ENCODE assay signal across 17 mouse cellular contexts in genomic region chr11:115786473-115786872, GRCm38 (mm10). TPM values are rescaled to one million over a fixed set of nuclear protein-coding genes. Genes with fewer than 3 reads are reported as not detected.
DNase-seq lines count a peak whose midpoint lies in the region; ATAC-seq and TF ChIP-seq lines count a peak whose summit lies in the region.
"Had no signal": no experiment of that assay in that cellular context is flagged by ENCODE, and none has a peak within 500 bp of the region (broad histone marks: within the 10 kb centered on the region; RNA-seq: fewer than 3 reads in every experiment).

No protein-coding gene starts in this region.

- WGBS in heart, adult 2 months, result 69% methylated on average over 6 of the region's 6 CpGs
- 70% methylated on average over 6 of the region's 6 CpGs for WGBS in lung, postnatal 0 days
- 62% methylated on average over 6 of the region's 6 CpGs for WGBS in midbrain, embryonic 14.5 days

- TF ChIP-seq CTCF in heart, adult 2 months (IDR thresholded peaks at IDR 0.05), result no peak
- peak; percentile 21 for TF ChIP-seq CTCF in lung, postnatal 0 days (IDR thresholded peaks at IDR 0.05)

- intact Hi-C loops in heart, adult 2 months (cut with DNase I), result loop anchor here (2.0 kb wide), 1 partner anchor 16 kb away; no protein-coding TSS in a partner anchor

- H3K36me3 ChIP-seq in heart, adult 2 months (ENCODE audit: control insufficient read depth, insufficient read depth, low read length), result no peaks in the 10 kb centered on the region
- H3K36me3 ChIP-seq in lung, postnatal 0 days (ENCODE audit: insufficient read depth, low read length), result peaks cover 15% of the 10 kb centered on the region; the same call in 1 of the 2 replicates
- peaks cover 43% of the 10 kb centered on the region for H3K36me3 ChIP-seq in midbrain, embryonic 14.5 days (ENCODE audit: control insufficient read depth, insufficient read depth, low read length)

- no peak for DNase-seq in heart, adult 2 months
- DNase-seq in heart, adult 8-10 months (ENCODE audit: low spot score), result no peak
- no peak for DNase-seq in lung, postnatal 0 days (ENCODE audit: low spot score)
- DNase-seq in lung, postnatal 14 days, result no peak
- peak; percentile 45 for DNase-seq in adipocyte (ENCODE audit: low spot score)
- DNase-seq in midbrain, embryonic 14.5 days, result peak; percentile 48
- DNase-seq in embryo, embryonic 9.5 days (ENCODE audit: extremely low spot score), result no peak
- DNase-seq: embryo, embryonic 11 days; heart, adult 18-20 months; spleen, adult 18-20 months; thymus, postnatal 14 days had no signal

- no peak overlapping the region for H3K4me3 ChIP-seq in heart, adult 2 months
- no peak overlapping the region for H3K4me3 ChIP-seq in lung, postnatal 0 days (ENCODE audit: low read depth, low read length)
- no peak overlapping the region for H3K4me3 ChIP-seq in midbrain, embryonic 14.5 days (replicated peaks; ENCODE audit: low read depth, low read length)
- H3K4me3 ChIP-seq: erythroblast, embryonic 14.5 days; kidney, embryonic 15.5 days; layer of hippocampus, adult 2 months; limb, embryonic 12.5 days; liver, embryonic 15.5 days had no signal

- no peaks in the 10 kb centered on the region for H3K79me2 ChIP-seq in heart, adult 2 months (replicated peaks; ENCODE audit: control insufficient read depth, insufficient read depth, low read length)

- no peaks in the 10 kb centered on the region for H3K27me3 ChIP-seq in heart, adult 2 months (ENCODE audit: control insufficient read depth, insufficient read depth, low read length)
- H3K27me3 ChIP-seq in lung, postnatal 0 days (replicated peaks; ENCODE audit: insufficient read depth, low read length), result no peaks in the 10 kb centered on the region
- no peaks in the 10 kb centered on the region for H3K27me3 ChIP-seq in midbrain, embryonic 14.5 days (ENCODE audit: control insufficient read depth, insufficient read depth, low read length)
- H3K27me3 ChIP-seq: kidney, embryonic 15.5 days; limb, embryonic 12.5 days; liver, embryonic 15.5 days had no signal

- no peak; the same call in 1 of the 2 replicates for ATAC-seq in lung, postnatal 0 days
- ATAC-seq in midbrain, embryonic 14.5 days (ENCODE audit: low FRiP score, low TSS enrichment), result no peak
- ATAC-seq: activated CD4-positive, CD25-positive, alpha-beta regulatory T cell, adult 4 months had no signal

- H3K9ac ChIP-seq in heart, adult 2 months (ENCODE audit: low read depth, low read length), result 0 out of 2 replicates have a peak overlapping the region, but pooled peaks have one; percentile 2
- no peak overlapping the region for H3K9ac ChIP-seq in lung, postnatal 0 days (replicated peaks; ENCODE audit: low read depth)
- H3K9ac ChIP-seq in midbrain, embryonic 14.5 days (replicated peaks; ENCODE audit: low read length), result no peak overlapping the region
- H3K9ac ChIP-seq: kidney, embryonic 15.5 days; liver, embryonic 15.5 days had no signal

- H3K4me1 ChIP-seq in heart, adult 2 months (ENCODE audit: control insufficient read depth, insufficient read depth, low read length), result no peaks in the 10 kb centered on the region; the same call in 1 of the 2 replicates
- no peaks in the 10 kb centered on the region for H3K4me1 ChIP-seq in lung, postnatal 0 days (ENCODE audit: insufficient read depth, low read depth, low read length)
- 0 out of 2 replicates have a peak, but pooled peaks cover 4% of the 10 kb centered on the region for H3K4me1 ChIP-seq in midbrain, embryonic 14.5 days (ENCODE audit: control insufficient read depth, insufficient read depth, low read length)

- no peak overlapping the region for H3K4me2 ChIP-seq in lung, postnatal 0 days (replicated peaks; ENCODE audit: low read depth, low read length)
- H3K4me2 ChIP-seq in midbrain, embryonic 14.5 days (ENCODE audit: low read length), result no peak overlapping the region
- H3K4me2 ChIP-seq: kidney, embryonic 15.5 days; limb, embryonic 12.5 days; liver, embryonic 15.5 days had no signal

- no peak for TF ChIP-seq POLR2A in heart, adult 2 months (IDR thresholded peaks at IDR 0.05; ENCODE audit: insufficient read depth, low read depth, low read length)

- H3K27ac ChIP-seq in heart, adult 2 months, result peak overlapping the region; percentile 7
- H3K27ac ChIP-seq in lung, postnatal 0 days (ENCODE audit: low read length), result no peak overlapping the region
- 0 out of 2 replicates have a peak overlapping the region, but pooled peaks have one; percentile 6 for H3K27ac ChIP-seq in midbrain, embryonic 14.5 days (replicated peaks; ENCODE audit: low read depth, low read length)
- H3K27ac ChIP-seq: kidney, embryonic 15.5 days; layer of hippocampus, adult 2 months; limb, embryonic 12.5 days had no signal

- no peaks in the 10 kb centered on the region for H3K9me3 ChIP-seq in lung, postnatal 0 days (ENCODE audit: low read length)
- no peaks in the 10 kb centered on the region for H3K9me3 ChIP-seq in midbrain, embryonic 14.5 days (ENCODE audit: control insufficient read depth, low read length)
- H3K9me3 ChIP-seq: kidney, embryonic 15.5 days; limb, embryonic 12.5 days; liver, embryonic 15.5 days had no signal

- no peak for TF ChIP-seq EP300 in heart, adult 2 months (IDR thresholded peaks at IDR 0.05; ENCODE audit: insufficient read depth, low read depth, low read length)
- TF ChIP-seq EP300 in lung, postnatal 0 days (IDR thresholded peaks at IDR 0.05), result no peak

RNA-seq across cellular contexts. Expression of gene Tmem94, which starts 21.2 kb away (rescaled TPM):
- 100 to 1,000 TPM in 1 of 2 experiments, 10 to 100 TPM in 1; 99.5 to 103 TPM for total RNA-seq in heart, adult 2 months (2021)
- 125 and 135 TPM in 2 replicates for polyA plus RNA-seq in heart, adult 2 months (2012; rRNA removed)
- 100 to 1,000 TPM in 2 of 4 experiments, 10 to 100 TPM in 2; 96.2 to 103 (median 100) TPM for total RNA-seq in heart, adult 8-10 months (2022)
- 17.0 and 19.4 TPM in 2 replicates for polyA plus RNA-seq in lung, postnatal 0 days (2015; fragmentation: Nextera tagmentation; extraction: Ambion mirVana)
- 15.2 and 20.9 TPM in 2 replicates for polyA plus RNA-seq in midbrain, embryonic 14.5 days (2014; fragmentation: Nextera tagmentation; extraction: Ambion mirVana)

RNA-seq across cellular contexts. Expression of gene Caskin2, which starts 27.0 kb away (rescaled TPM):
- 10 to 100 TPM; 40.5 to 43.8 TPM for total RNA-seq in heart, adult 2 months (2021)
- 38.5 TPM in 2 replicates for polyA plus RNA-seq in heart, adult 2 months (2012; rRNA removed)
- total RNA-seq in heart, adult 8-10 months (2022), result 10 to 100 TPM; 40.3 to 48.2 (median 44.7) TPM
- polyA plus RNA-seq in lung, postnatal 0 days (2015; fragmentation: Nextera tagmentation; extraction: Ambion mirVana), result 17.5 and 17.9 TPM in 2 replicates
- polyA plus RNA-seq in midbrain, embryonic 14.5 days (2014; fragmentation: Nextera tagmentation; extraction: Ambion mirVana), result 8.4 and 9.8 TPM in 2 replicates

RNA-seq across cellular contexts. Expression of gene Tsen54, which starts 28.1 kb away (rescaled TPM):
- 1 to 10 TPM; 7.2 to 9.3 TPM for total RNA-seq in heart, adult 2 months (2021)
- 15.9 and 16.3 TPM in 2 replicates for polyA plus RNA-seq in heart, adult 2 months (2012; rRNA removed)
- total RNA-seq in heart, adult 8-10 months (2022), result 1 to 10 TPM; 6.9 to 8.8 (median 7.5) TPM
- polyA plus RNA-seq in lung, postnatal 0 days (2015; fragmentation: Nextera tagmentation; extraction: Ambion mirVana), result 18.2 and 19.9 TPM in 2 replicates
- polyA plus RNA-seq in midbrain, embryonic 14.5 days (2014; fragmentation: Nextera tagmentation; extraction: Ambion mirVana), result 17.2 and 20.5 TPM in 2 replicates

RNA-seq across cellular contexts. Expression of gene Llgl2, which starts 37.4 kb away (rescaled TPM):
- total RNA-seq in heart, adult 2 months (2021), result 10 to 100 TPM; 18.4 to 20.3 TPM
- 19.4 and 20.2 TPM in 2 replicates for polyA plus RNA-seq in heart, adult 2 months (2012; rRNA removed)
- total RNA-seq in heart, adult 8-10 months (2022), result 10 to 100 TPM; 15.7 to 31.8 (median 20.3) TPM
- polyA plus RNA-seq in lung, postnatal 0 days (2015; fragmentation: Nextera tagmentation; extraction: Ambion mirVana), result 66.0 and 70.1 TPM in 2 replicates
- polyA plus RNA-seq in midbrain, embryonic 14.5 days (2014; fragmentation: Nextera tagmentation; extraction: Ambion mirVana), result 0.55 and 0.63 TPM in 2 replicates

Comparison
In these comparisons a context has a peak if more than half of its experiments do, and no peak if none do; other contexts are left out.
1. DNase-seq: peak in adipocyte (single experiment) and midbrain, embryonic 14.5 days (single experiment); none in heart, adult 2 months (0 of 2), heart, adult 8-10 months (single experiment), lung, postnatal 0 days (single experiment), lung, postnatal 14 days (single experiment) and embryo, embryonic 9.5 days (single experiment).